Mouse (Mus musculus): Measurements from ENCODE around the gene Bicdl1. TPM values are rescaled to one million over a fixed set of nuclear protein-coding genes. Genes with fewer than 3 reads are reported as not detected.

Bicdl1 gene
- polyA plus RNA-seq, 1 experiment: 5.7 TPM

DNA sequence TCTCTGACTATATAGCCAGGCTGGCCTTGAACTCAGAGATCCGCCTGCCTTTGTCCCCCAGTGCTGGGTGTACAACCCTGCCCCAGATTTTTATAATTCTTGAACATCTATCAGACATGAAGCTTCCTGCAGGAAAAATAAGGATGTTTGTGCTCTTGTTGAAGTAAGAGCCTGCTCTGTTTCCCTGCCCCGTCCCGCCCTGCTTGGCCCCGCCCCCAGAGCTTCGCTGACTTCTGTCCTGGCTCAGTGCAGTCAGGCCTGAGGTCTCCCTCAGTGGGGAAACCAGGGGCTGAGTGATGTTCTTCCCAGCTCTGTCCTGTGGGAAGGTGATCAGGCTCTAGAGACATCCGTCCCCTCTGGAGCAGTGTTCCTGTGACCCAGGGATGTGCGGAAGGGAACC, 108.7 kb downstream of the Bicdl1 start:
- no peak overlapping the region for H3K4me3 ChIP-seq (ENCODE audit: insufficient read depth, low read length)
- no peak for TF ChIP-seq CTCF (IDR thresholded peaks at IDR 0.05; ENCODE audit: borderline replicate concordance, insufficient read depth, low read length)
- no peak for TF ChIP-seq POLR2A (IDR thresholded peaks at IDR 0.05; ENCODE audit: low read depth, low read length)
- H3K27ac ChIP-seq (ENCODE audit: insufficient read depth, low read length): no peak overlapping the region
- H3K4me1 ChIP-seq (ENCODE audit: control insufficient read depth, insufficient read depth, low read length): no peaks in the 10 kb centered on the region

DNA sequence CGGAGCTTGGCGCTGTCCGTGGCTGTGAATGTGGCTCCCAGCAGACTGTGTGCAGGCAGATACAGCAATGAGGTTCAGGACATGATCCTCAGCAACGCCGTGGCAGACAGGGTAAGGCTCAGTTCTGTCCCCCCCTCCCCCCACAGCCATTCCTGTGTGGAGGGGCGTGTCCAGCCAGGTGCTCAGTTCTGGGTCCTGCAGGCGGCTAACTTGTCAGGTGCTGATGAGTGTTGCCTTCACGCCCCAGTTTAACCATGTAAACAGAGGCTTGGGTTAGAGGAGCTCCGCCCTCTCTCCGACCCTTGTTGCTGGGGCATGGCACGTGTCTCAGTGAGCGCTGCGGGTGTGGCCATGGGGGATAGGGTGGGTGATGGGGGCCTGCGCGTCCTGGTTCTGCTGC, 111.7 kb downstream of the Bicdl1 start:
- Histone ChIP-seq H3K4me3 (ENCODE audit: insufficient read depth, low read length) (no peak overlapping the region), H3K4me1 (ENCODE audit: control insufficient read depth, insufficient read depth, low read length) (no peaks in the 10 kb centered on the region), H3K27ac (ENCODE audit: insufficient read depth, low read length) (no peak overlapping the region)
- TF ChIP-seq CTCF (IDR thresholded peaks at IDR 0.05; ENCODE audit: borderline replicate concordance, insufficient read depth, low read length) (no peak), POLR2A (IDR thresholded peaks at IDR 0.05; ENCODE audit: low read depth, low read length) (no peak)

DNA sequence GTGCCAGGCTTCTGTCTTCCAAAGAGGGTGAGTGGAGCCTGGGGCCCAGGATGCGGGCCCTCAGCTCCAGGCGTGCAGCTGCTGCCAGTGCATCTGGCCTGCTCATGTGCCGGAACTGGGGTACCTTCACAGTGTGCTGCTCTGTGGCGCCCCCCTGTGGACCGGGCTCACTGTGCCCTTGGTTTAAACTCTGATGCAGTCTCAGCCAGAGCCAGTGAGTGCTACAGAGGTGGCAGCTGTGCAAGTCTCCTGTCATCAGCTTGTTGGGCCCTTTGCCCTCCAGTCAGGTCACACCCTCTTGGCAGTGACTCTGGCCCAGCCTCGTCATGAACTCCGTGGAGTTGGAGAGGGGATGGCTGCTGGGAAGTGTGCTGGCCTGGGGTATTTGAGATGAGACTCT, 116.5 kb downstream of the Bicdl1 start:
- Histone ChIP-seq H3K27ac (ENCODE audit: insufficient read depth, low read length) (no peak overlapping the region), H3K4me3 (ENCODE audit: insufficient read depth, low read length) (no peak overlapping the region), H3K4me1 (ENCODE audit: control insufficient read depth, insufficient read depth, low read length) (no peaks in the 10 kb centered on the region)
- TF ChIP-seq POLR2A (IDR thresholded peaks at IDR 0.05; ENCODE audit: low read depth, low read length) (no peak), CTCF (IDR thresholded peaks at IDR 0.05; ENCODE audit: borderline replicate concordance, insufficient read depth, low read length) (peak; percentile 60)

DNA sequence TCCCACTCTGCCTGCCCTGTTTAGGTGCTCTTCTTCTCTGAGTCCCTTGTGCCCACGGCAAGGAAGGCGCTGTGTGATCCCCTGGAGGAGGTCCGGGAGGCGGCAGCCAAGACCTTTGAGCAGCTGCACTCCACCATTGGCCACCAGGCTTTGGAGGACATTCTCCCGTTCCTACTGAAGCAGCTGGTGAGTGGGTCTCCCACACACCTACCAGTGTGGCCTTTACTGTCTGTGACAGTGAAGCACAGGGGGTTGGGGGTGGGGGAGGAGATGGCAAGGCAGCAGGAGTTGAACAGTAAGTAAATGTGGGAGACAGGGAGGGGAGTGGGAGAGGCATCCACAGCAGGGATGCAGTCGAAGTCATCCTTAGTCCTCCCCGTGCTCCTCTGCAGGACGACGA, 118.1 kb downstream of the Bicdl1 start:
- H3K27ac ChIP-seq (ENCODE audit: insufficient read depth, low read length): no peak overlapping the region
- H3K4me1 ChIP-seq (ENCODE audit: control insufficient read depth, insufficient read depth, low read length): no peaks in the 10 kb centered on the region
- no peak for TF ChIP-seq CTCF (IDR thresholded peaks at IDR 0.05; ENCODE audit: borderline replicate concordance, insufficient read depth, low read length)
- no peak for TF ChIP-seq POLR2A (IDR thresholded peaks at IDR 0.05; ENCODE audit: low read depth, low read length)
- no peak overlapping the region for H3K4me3 ChIP-seq (ENCODE audit: insufficient read depth, low read length)

DNA sequence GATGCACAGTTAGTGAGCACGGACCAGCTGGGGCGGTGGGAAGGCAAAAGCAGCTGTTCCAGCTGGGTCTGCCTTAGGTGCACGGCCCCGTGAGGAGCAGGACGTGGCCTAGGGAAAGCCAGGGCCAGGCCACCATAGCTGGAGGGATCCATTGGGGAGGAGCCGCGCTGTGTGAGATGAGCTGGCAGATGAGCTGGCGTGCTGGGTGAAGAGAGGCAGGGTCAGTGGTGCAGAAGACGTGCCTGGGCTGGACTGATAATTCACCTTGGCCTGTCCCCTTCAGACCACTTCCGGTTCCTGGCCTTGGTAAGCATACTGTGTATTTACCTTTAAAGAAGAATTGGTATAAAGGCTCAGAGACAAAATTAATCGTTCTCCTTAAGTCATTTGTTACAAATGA, 119.9 kb downstream of the Bicdl1 start:
- Histone ChIP-seq H3K4me1 (ENCODE audit: control insufficient read depth, insufficient read depth, low read length) (no peaks in the 10 kb centered on the region), H3K4me3 (ENCODE audit: insufficient read depth, low read length) (no peak overlapping the region), H3K27ac (ENCODE audit: insufficient read depth, low read length) (no peak overlapping the region)
- TF ChIP-seq CTCF (IDR thresholded peaks at IDR 0.05; ENCODE audit: borderline replicate concordance, insufficient read depth, low read length) (no peak), POLR2A (IDR thresholded peaks at IDR 0.05; ENCODE audit: low read depth, low read length) (no peak)

- TF ChIP-seq CTCF (IDR thresholded peaks at IDR 0.05; ENCODE audit: borderline replicate concordance, insufficient read depth, low read length): no peak
- no peak for TF ChIP-seq POLR2A (IDR thresholded peaks at IDR 0.05; ENCODE audit: low read depth, low read length)
- Histone ChIP-seq H3K4me3 (ENCODE audit: insufficient read depth, low read length) (no peak overlapping the region), H3K4me1 (ENCODE audit: control insufficient read depth, insufficient read depth, low read length) (no peaks in the 10 kb centered on the region), H3K27ac (ENCODE audit: insufficient read depth, low read length) (no peak overlapping the region)
These were observed 127.9 kb downstream of the Bicdl1 start for GRCm38 (mm10) chr5:115603561-115603960.

Other genes with a start within 250 kb of the Bicdl1 start
- gene Sirt4, start 246.9 kb downstream of the Bicdl1 start, polyA plus RNA-seq (2011; ENCODE audit: insufficient read length, low read depth, missing spikeins): 12.8 and 18.5 TPM in 2 replicates
- gene Pxn, start 224.9 kb downstream of the Bicdl1 start, polyA plus RNA-seq (2011; ENCODE audit: insufficient read length, low read depth, missing spikeins): 25.7 and 35.2 TPM in 2 replicates
- 3,023 and 3,024 TPM in 2 replicates for gene Rplp0, start 172.2 kb downstream of the Bicdl1 start, polyA plus RNA-seq (2011; ENCODE audit: insufficient read length, low read depth, missing spikeins)
- gene Gcn1l1, start 166.4 kb downstream of the Bicdl1 start, polyA plus RNA-seq (2011; ENCODE audit: insufficient read length, low read depth, missing spikeins): 39.5 and 40.7 TPM in 2 replicates
- 55.5 and 57.9 TPM in 2 replicates for gene Rab35, start 99.7 kb downstream of the Bicdl1 start, polyA plus RNA-seq (2011; ENCODE audit: insufficient read length, low read depth, missing spikeins)
- 12.8 and 14.3 TPM in 2 replicates for gene Cit, start 113.7 kb upstream of the Bicdl1 start, polyA plus RNA-seq (2011; ENCODE audit: insufficient read length, low read depth, missing spikeins)

Measured in embryonic fibroblast, embryonic 13.5 days (primary cell).